Mouse (Mus musculus) ES-Bruce4 (cell line): ENCODE measurements around the gene Meltf. TPM values are rescaled to one million over a fixed set of nuclear protein-coding genes. Genes with fewer than 3 reads are reported as not detected.
"Not testable (repeated sequence)": the region's sequence is repeated elsewhere in the genome, so short reads cannot be mapped to it uniquely, and the experiment has no call there.

Experiments
- H3K27ac ChIP-seq: 2 replicates; pipeline ENCODE4 v1.5.1; 2012; ENCODE audit warnings: low read length, inconsistent platforms; ENCODE audit not compliant: insufficient read depth
- H3K27me3 ChIP-seq: 2 replicates; pipeline ENCODE4 v1.6.1; 2012; ENCODE audit warnings: mild to moderate bottlenecking, low read length, inconsistent platforms; ENCODE audit not compliant: control insufficient read depth, poor library complexity, insufficient read depth, severe bottlenecking
- H3K36me3 ChIP-seq: 2 replicates; pipeline ENCODE4 v1.6.1; 2012; ENCODE audit warnings: inconsistent platforms, mild to moderate bottlenecking, low read length, moderate library complexity; ENCODE audit not compliant: control insufficient read depth, poor library complexity, insufficient read depth, severe bottlenecking
- H3K4me1 ChIP-seq: one replicate; pipeline ENCODE4 v1.8.1; 2011; ENCODE audit warnings: low read length; ENCODE audit not compliant: control insufficient read depth, insufficient read depth
- H3K4me3 ChIP-seq: 2 replicates; pipeline ENCODE4 v1.5.1; 2011; ENCODE audit warnings: low read depth, mild to moderate bottlenecking, low read length
- H3K9ac ChIP-seq: 2 replicates; pipeline ENCODE4 v1.6.1; 2012; ENCODE audit warnings: low read depth, mild to moderate bottlenecking, inconsistent platforms; ENCODE audit not compliant: poor library complexity, severe bottlenecking
- H3K9me3 ChIP-seq: replicated peaks from 2 replicates; pipeline ENCODE4 v1.6.1; 2012; ENCODE audit warnings: mild to moderate bottlenecking, low read length, inconsistent platforms; ENCODE audit not compliant: control insufficient read depth, poor library complexity, insufficient read depth, severe bottlenecking
- CTCF ChIP-seq: IDR thresholded peaks from one replicate; pipeline ENCODE4 v1.8.1; 2011; ENCODE audit warnings: low read depth, low read length
- EP300 ChIP-seq: IDR thresholded peaks from 2 replicates; pipeline ENCODE4 v1.6.1; 2011; ENCODE audit warnings: low read depth, low read length; ENCODE audit not compliant: insufficient read depth
- POLR2A ChIP-seq: IDR thresholded peaks from one replicate; pipeline ENCODE4 v1.8.1; 2011; ENCODE audit warnings: low read length; ENCODE audit not compliant: insufficient read depth
- polyA plus RNA-seq: library from polyadenylated mRNA; stranded (reverse); fragments of >200 nt; gene quantifications from 2 replicates; pipeline ENCODE4 v1.2.4, GENCODE M21; 2011; ENCODE audit warnings: low read depth; ENCODE audit not compliant: missing spikeins, insufficient read depth, insufficient read length

Meltf gene
- polyA plus RNA-seq, 1 experiment = not detected

GRCm38 (mm10) chr16:31938856-31939255 lies 60.2 kb downstream of the Meltf start:
- Histone ChIP-seq H3K27ac (no peak overlapping the region), H3K9me3 (no peaks in the 10 kb centered on the region), H3K4me3 (no peak overlapping the region), H3K4me1 (peaks cover 3% of the 10 kb centered on the region), H3K36me3 (no peaks in the 10 kb centered on the region), H3K27me3 (peaks cover 3% of the 10 kb centered on the region; the same call in 1 of the 2 replicates), H3K9ac (no peak overlapping the region)
- TF ChIP-seq POLR2A (no peak), EP300 (no peak), CTCF (no peak)

GRCm38 (mm10) chr16:31940586-31940985 lies 62.0 kb downstream of the Meltf start:
- H3K36me3 ChIP-seq = no peaks in the 10 kb centered on the region
- H3K4me3 ChIP-seq = no peak overlapping the region
- no peak for TF ChIP-seq POLR2A
- TF ChIP-seq EP300 = no peak
- no peak for TF ChIP-seq CTCF
- H3K4me1 ChIP-seq = peaks cover 2% of the 10 kb centered on the region
- no peaks in the 10 kb centered on the region for H3K9me3 ChIP-seq
- no peak overlapping the region for H3K9ac ChIP-seq
- H3K27ac ChIP-seq = no peak overlapping the region; the same call in 1 of the 2 replicates
- H3K27me3 ChIP-seq = no peaks in the 10 kb centered on the region

GRCm38 (mm10) chr16:31943980-31944379 lies 65.4 kb downstream of the Meltf start:
- Histone ChIP-seq H3K27ac (no peak overlapping the region), H3K4me1 (peaks cover 2% of the 10 kb centered on the region), H3K27me3 (no peaks in the 10 kb centered on the region), H3K9me3 (no peaks in the 10 kb centered on the region), H3K36me3 (no peaks in the 10 kb centered on the region), H3K9ac (0 out of 2 replicates have a peak overlapping the region, but pooled peaks have one; percentile 27), H3K4me3 (peak overlapping the region; percentile 46)
- TF ChIP-seq CTCF (peak; percentile 85), POLR2A (no peak)

GRCm38 (mm10) chr16:31944698-31945255 lies 66.2 kb downstream of the Meltf start:
- Histone ChIP-seq H3K9me3 (no peaks in the 10 kb centered on the region), H3K9ac (0 out of 2 replicates have a peak overlapping the region, but pooled peaks have one; percentile 27), H3K27ac (no peak overlapping the region), H3K4me3 (no peak overlapping the region), H3K36me3 (no peaks in the 10 kb centered on the region), H3K27me3 (no peaks in the 10 kb centered on the region), H3K4me1 (peaks cover 2% of the 10 kb centered on the region)
- TF ChIP-seq CTCF (no peak), POLR2A (no peak), EP300 (no peak)

- Histone ChIP-seq H3K27me3 (no peaks in the 10 kb centered on the region), H3K4me3 (no peak overlapping the region), H3K36me3 (no peaks in the 10 kb centered on the region), H3K4me1 (peaks cover 2% of the 10 kb centered on the region), H3K9ac (no peak overlapping the region), H3K9me3 (no peaks in the 10 kb centered on the region), H3K27ac (no peak overlapping the region)
- TF ChIP-seq POLR2A (no peak), CTCF (no peak), EP300 (no peak)
Observed at GRCm38 (mm10) chr16:31945372-31945771, 66.8 kb downstream of the Meltf start.

- H3K27ac ChIP-seq, H3K4me3 ChIP-seq, H3K9me3 ChIP-seq, H3K27me3 ChIP-seq, H3K9ac ChIP-seq, H3K36me3 ChIP-seq, H3K4me1 ChIP-seq: not testable (repeated sequence)
Observed at GRCm38 (mm10) chr16:31945986-31946385, 67.4 kb downstream of the Meltf start.
